Mouse (Mus musculus) embryonic facial prominence, embryonic 12.5 days (tissue): ENCODE measurements around the gene Ispd. TPM values are rescaled to one million over a fixed set of nuclear protein-coding genes. Genes with fewer than 3 reads are reported as not detected.

Source experiments
- ATAC-seq: fragments of 200-750 bp; cut with Nextera tagmentation; 2 replicates; pipeline ENCODE4 v1.8.0; 2017; ENCODE audit not compliant: insufficient number of reproducible peaks, insufficient read depth, low FRiP score, low TSS enrichment
- H3K27ac ChIP-seq: fragments of 300-500 bp; sonication (generic); 2 replicates; pipeline ENCODE4 v1.5.1; 2016; ENCODE audit warnings: mild to moderate bottlenecking
- H3K27me3 ChIP-seq: fragments of 300-500 bp; sonication (generic); 2 replicates; pipeline ENCODE4 v1.6.1; 2016; ENCODE audit warnings: mild to moderate bottlenecking, moderate library complexity
- H3K36me3 ChIP-seq: fragments of 300-500 bp; sonication (generic); 2 replicates; pipeline ENCODE4 v1.6.1; 2016; ENCODE audit warnings: mild to moderate bottlenecking
- H3K4me1 ChIP-seq: fragments of 300-500 bp; sonication (generic); 2 replicates; pipeline ENCODE4 v1.6.1; 2016
- H3K4me2 ChIP-seq: fragments of 300-500 bp; sonication (generic); replicated peaks from 2 replicates; pipeline ENCODE4 v1.6.1; 2016; ENCODE audit warnings: mild to moderate bottlenecking, moderate library complexity
- H3K4me3 ChIP-seq: fragments of 300-500 bp; sonication (generic); 2 replicates; pipeline ENCODE4 v1.5.1; 2016; ENCODE audit warnings: mild to moderate bottlenecking
- H3K9ac ChIP-seq: fragments of 300-500 bp; sonication (generic); 2 replicates; pipeline ENCODE4 v1.6.1; 2016; ENCODE audit warnings: mild to moderate bottlenecking, moderate library complexity
- H3K9me3 ChIP-seq: fragments of 300-500 bp; sonication (generic); 2 replicates; pipeline ENCODE4 v1.6.1; 2016; ENCODE audit warnings: mild to moderate bottlenecking, moderate library complexity
- WGBS: fragments of 180-500 bp; shearing (Covaris S2); methylation state at CpG from one replicate; pipeline ENCODE4 v1.1.7; 2016; 5-methylcytosine and 5-hydroxymethylcytosine counted together
- polyA plus RNA-seq: library from polyadenylated mRNA; unstranded; fragments of >200 nt; fragmentation: Nextera tagmentation; extraction: Ambion mirVana; gene quantifications from 2 replicates; pipeline ENCODE4 v1.2.1, GENCODE M21; 2016

Ispd gene
- polyA plus RNA-seq, 1 experiment from 2014 or later = 10.6 TPM

DNA sequence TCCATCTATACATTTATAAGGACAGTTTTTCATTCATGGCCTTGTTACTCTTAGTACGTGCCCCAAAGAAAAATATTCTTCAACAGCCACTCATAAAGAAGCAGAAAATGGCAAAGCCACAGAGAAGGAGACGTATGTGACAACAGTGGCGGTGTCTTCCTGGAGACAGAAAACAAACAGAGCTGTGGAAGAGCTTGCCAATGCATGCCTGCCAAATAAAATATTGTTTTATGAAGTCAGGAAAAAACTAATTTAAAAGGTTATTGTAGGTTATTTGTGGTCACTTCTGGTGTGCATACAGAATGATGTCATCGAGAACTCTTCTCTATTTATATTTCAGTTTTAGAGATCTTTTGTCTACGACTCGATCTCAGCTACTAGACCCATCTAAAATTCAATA is 341.5 kb downstream of the Ispd start:
- ATAC-seq = no peak
- peaks cover 16% of the 10 kb centered on the region; the same call in 1 of the 2 replicates for H3K4me1 ChIP-seq
- no peaks in the 10 kb centered on the region for H3K9me3 ChIP-seq
- no peak overlapping the region for H3K4me2 ChIP-seq
- 80% methylated on average over 6 of the region's 6 CpGs for WGBS
- H3K4me3 ChIP-seq = no peak overlapping the region
- no peaks in the 10 kb centered on the region for H3K36me3 ChIP-seq
- no peaks in the 10 kb centered on the region for H3K27me3 ChIP-seq
- H3K9ac ChIP-seq = no peak overlapping the region
- no peak overlapping the region for H3K27ac ChIP-seq

DNA sequence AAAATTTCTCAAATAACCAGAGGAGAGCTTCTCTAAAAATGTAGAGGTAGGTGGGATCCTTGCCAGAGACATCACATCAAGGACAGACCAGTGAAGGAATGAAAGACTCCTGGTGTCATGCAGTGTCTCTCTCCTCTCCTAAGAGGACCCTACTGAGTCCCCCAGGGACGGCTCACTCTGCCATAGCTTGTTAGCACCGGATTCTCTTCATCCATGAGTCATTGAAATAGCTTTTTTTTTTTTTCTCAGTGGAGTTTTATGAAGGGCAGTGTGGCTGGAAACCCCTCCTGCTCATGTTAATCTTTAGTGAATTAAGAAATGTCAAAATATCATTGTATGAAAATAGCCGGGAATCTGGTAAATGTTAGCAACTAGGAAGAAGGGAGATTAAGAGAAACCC is 342.1 kb downstream of the Ispd start:
- Histone ChIP-seq H3K36me3 (no peaks in the 10 kb centered on the region), H3K4me3 (no peak overlapping the region), H3K27ac (no peak overlapping the region), H3K9ac (no peak overlapping the region), H3K4me1 (peaks cover 10% of the 10 kb centered on the region; the same call in 1 of the 2 replicates), H3K4me2 (no peak overlapping the region), H3K9me3 (no peaks in the 10 kb centered on the region), H3K27me3 (no peaks in the 10 kb centered on the region)
- WGBS = 52% methylated on average over 3 of the region's 3 CpGs
- no peak for ATAC-seq

DNA sequence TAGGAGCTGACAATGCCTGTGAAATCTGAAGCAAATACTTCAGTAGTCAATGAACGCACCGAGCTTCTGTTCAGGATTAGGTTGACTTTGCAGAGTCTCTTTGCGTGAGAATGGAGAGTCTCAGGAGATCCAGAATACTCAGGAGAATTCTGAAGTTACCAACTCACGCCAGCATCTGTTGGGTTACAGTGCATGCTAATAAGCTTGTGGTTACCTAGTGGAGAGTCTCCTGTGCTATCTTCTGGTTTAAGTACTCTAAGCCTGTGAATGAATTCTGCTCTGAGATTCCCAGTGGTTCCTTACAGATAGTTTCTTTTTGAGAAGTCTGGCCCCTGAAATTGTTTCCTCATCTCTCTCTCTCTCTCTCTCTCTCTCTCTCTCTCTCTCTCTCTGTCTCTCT is 343.0 kb downstream of the Ispd start:
- WGBS = 68% methylated on average over 4 of the region's 4 CpGs
- ATAC-seq = no peak
- H3K4me3 ChIP-seq = no peak overlapping the region
- no peak overlapping the region for H3K9ac ChIP-seq
- peaks cover 9% of the 10 kb centered on the region; the same call in 1 of the 2 replicates for H3K4me1 ChIP-seq
- no peaks in the 10 kb centered on the region for H3K9me3 ChIP-seq
- H3K36me3 ChIP-seq = no peaks in the 10 kb centered on the region
- no peak overlapping the region for H3K27ac ChIP-seq
- no peak overlapping the region for H3K4me2 ChIP-seq
- H3K27me3 ChIP-seq = no peaks in the 10 kb centered on the region

- Histone ChIP-seq H3K4me1 (peaks cover 9% of the 10 kb centered on the region; the same call in 1 of the 2 replicates), H3K9me3 (no peaks in the 10 kb centered on the region), H3K4me3 (no peak overlapping the region), H3K27ac (no peak overlapping the region), H3K4me2 (no peak overlapping the region), H3K36me3 (no peaks in the 10 kb centered on the region), H3K27me3 (no peaks in the 10 kb centered on the region), H3K9ac (no peak overlapping the region)
- WGBS = 86% methylated on average over 3 of the region's 3 CpGs
- no peak for ATAC-seq
Measured at GRCm38 (mm10) chr12:36725250-36725649, 344.0 kb downstream of the Ispd start.

DNA sequence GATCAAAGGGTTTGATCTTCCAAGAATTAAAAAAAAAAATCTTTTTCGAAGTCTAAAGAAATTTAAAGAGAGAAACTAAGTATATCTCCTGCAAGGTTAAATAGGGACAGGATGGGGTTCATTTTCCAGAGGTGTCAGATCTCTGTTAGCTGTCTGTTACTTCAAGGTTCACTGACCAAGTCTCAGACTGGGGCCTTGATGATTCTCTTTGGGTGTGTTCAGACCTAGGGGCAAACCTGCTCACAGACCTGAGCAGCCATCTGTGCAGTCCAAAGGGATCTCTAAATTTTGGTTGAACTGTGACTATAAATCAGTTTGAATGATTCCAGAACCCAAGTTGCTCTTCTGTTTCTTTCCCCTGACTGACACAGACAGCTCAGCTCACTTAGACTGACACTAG is 344.8 kb downstream of the Ispd start:
- Histone ChIP-seq H3K27ac (no peak overlapping the region), H3K4me2 (no peak overlapping the region)

DNA sequence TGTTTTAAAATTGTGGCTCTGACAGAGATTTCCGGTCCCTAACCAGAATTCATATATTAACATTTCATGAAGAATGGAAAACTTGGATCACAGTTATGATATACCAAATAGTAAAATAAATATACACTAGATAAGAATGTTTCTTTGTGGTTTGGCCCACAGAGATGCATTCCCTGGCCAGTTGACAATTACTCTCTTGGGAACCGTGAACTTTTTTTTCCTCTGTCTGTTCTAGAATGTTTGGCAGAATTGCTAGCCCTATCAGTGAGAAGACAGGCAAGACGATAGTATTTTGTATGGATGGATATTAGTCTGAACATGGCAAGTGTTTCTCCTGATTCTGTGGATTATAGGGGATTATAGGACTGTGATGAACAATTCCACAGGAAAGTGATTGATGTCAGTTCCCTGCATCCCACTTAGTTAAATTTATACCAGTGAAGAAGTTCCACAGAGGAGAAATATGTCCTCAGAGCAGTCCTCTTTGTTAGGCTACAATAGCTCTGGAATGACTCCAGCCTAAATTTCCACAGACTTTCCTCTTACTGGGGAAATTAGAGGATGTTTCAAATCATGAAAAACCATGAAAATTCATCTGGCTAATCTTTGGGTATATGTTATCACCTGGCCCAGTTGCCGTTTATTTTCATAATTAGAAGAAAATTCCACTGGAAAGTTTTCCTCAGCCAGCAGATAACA is 352.6 kb downstream of the Ispd start:
- Histone ChIP-seq H3K9ac (no peak overlapping the region), H3K27ac (no peak overlapping the region), H3K4me3 (no peak overlapping the region), H3K4me2 (no peak overlapping the region), H3K4me1 (no peaks in the 10 kb centered on the region), H3K36me3 (no peaks in the 10 kb centered on the region), H3K27me3 (no peaks in the 10 kb centered on the region), H3K9me3 (no peaks in the 10 kb centered on the region)
- no peak for ATAC-seq
- 83% methylated on average over 4 of the region's 4 CpGs for WGBS

More for the DNA sequence above, 344.8 kb downstream of the Ispd start:
- no peak overlapping the region for H3K4me3 ChIP-seq
- H3K9me3 ChIP-seq = no peaks in the 10 kb centered on the region
- H3K4me1 ChIP-seq = 0 out of 2 replicates have a peak, but pooled peaks cover 4% of the 10 kb centered on the region
- 76% methylated on average over 1 of the region's 1 CpGs for WGBS
- H3K9ac ChIP-seq = no peak overlapping the region
- no peaks in the 10 kb centered on the region for H3K36me3 ChIP-seq
- no peak for ATAC-seq
- H3K27me3 ChIP-seq = no peaks in the 10 kb centered on the region

Other genes with a start within 250 kb of the Ispd start
- gene Ankmy2, start 224.3 kb upstream of the Ispd start, polyA plus RNA-seq = 32.7 and 34.9 TPM in 2 replicates
- 255 and 278 TPM in 2 replicates for gene Bzw2, start 223.4 kb upstream of the Ispd start, polyA plus RNA-seq
- gene Lrrc72, start 128.1 kb upstream of the Ispd start, polyA plus RNA-seq = not detected in 2 replicates
- gene Sostdc1, start 67.3 kb upstream of the Ispd start, polyA plus RNA-seq = 59.7 and 63.6 TPM in 2 replicates
- 1.6 and 2.0 TPM in 2 replicates for gene D630036H23Rik, start 731 bp downstream of the Ispd start, polyA plus RNA-seq